In the genomic region with DNA sequence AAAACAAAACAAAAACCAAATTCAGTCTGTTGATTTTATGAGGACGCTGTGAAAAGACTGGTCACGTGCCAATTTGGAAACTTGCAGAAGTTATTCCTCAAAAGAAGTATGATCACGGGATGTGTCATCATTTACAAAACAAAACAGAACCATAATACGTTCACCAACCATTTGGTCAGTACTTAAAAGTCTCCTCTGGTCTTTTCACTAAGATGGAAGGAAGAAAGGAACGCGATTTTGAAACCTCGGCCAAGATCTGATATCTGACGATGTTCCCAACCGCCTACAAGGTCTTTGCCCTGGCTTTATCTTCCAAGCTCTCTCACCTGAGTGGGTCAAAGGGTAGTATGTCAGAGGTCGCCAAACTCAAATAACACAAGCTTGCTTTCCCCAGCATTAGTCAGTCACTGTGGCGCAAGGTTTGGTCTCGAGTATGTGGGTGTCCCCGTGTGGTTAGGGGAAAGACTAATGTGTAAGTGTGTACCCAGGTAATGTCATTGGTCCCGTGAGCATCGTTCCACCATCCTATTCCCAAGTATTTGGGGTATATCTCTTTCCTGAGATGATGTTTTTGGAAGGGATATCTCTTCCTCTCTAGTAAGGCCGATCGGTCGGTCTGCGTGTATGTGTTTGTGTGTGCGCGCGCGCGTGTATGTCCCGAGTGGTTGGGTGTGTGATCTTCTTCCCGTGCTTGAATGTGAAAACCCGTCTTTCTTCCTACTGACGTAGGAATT, we compare ENCODE assay signal across 8 mouse cellular contexts. TPM values are rescaled to one million over a fixed set of nuclear protein-coding genes. Genes with fewer than 3 reads are reported as not detected.
DNase-seq lines count a peak whose midpoint lies in the region; ATAC-seq and TF ChIP-seq lines count a peak whose summit lies in the region.

No protein-coding gene starts in this region.

- H3K4me1 ChIP-seq in bone marrow macrophage, adult 2 months (ENCODE audit: control insufficient read depth, insufficient read depth, low read length) = peaks cover 12% of the 10 kb centered on the region
- peaks cover 4% of the 10 kb centered on the region for H3K4me1 ChIP-seq in forebrain, embryonic 16.5 days (replicated peaks; ENCODE audit: control insufficient read depth, insufficient read depth, low read length)
- H3K4me1 ChIP-seq in intestine, embryonic 15.5 days (replicated peaks) = no peaks in the 10 kb centered on the region
- peaks cover 5% of the 10 kb centered on the region for H3K4me1 ChIP-seq in liver, postnatal 0 days (ENCODE audit: insufficient read depth)

- TF ChIP-seq POLR2A in bone marrow macrophage, adult 2 months (IDR thresholded peaks at IDR 0.05; ENCODE audit: borderline replicate concordance, low read depth, low read length) = no peak

- peak; percentile 46 for ATAC-seq in forebrain, embryonic 16.5 days
- ATAC-seq in intestine, embryonic 15.5 days = peak; percentile 55
- peak; percentile 73 for ATAC-seq in liver, postnatal 0 days
- ATAC-seq in neutrophil, adult 5-6 weeks (ENCODE audit: extremely low read depth, insufficient number of reproducible peaks, low FRiP score, poor library complexity, severe bottlenecking) = 0 out of 2 replicates have a peak, but pooled peaks have one; percentile 23

- peak overlapping the region; percentile 68 for H3K9ac ChIP-seq in forebrain, embryonic 16.5 days (replicated peaks; ENCODE audit: low read depth, low read length)
- peak overlapping the region; percentile 64 for H3K9ac ChIP-seq in intestine, embryonic 15.5 days
- H3K9ac ChIP-seq in liver, postnatal 0 days (replicated peaks) = peak overlapping the region; percentile 79

- no peak for TF ChIP-seq EP300 in liver, postnatal 0 days (IDR thresholded peaks at IDR 0.05; ENCODE audit: low read depth)

- no peak for TF ChIP-seq CTCF in bone marrow macrophage, adult 2 months (IDR thresholded peaks at IDR 0.05; ENCODE audit: low read depth, low read length)
- no peak for TF ChIP-seq CTCF in liver, postnatal 0 days (IDR thresholded peaks at IDR 0.05; ENCODE audit: low read depth)

- peak overlapping the region; percentile 99 for H3K4me3 ChIP-seq in bone marrow macrophage, adult 2 months (ENCODE audit: insufficient read depth, low read length)
- H3K4me3 ChIP-seq in forebrain, embryonic 16.5 days (replicated peaks; ENCODE audit: low read length) = peak overlapping the region; percentile 68
- H3K4me3 ChIP-seq in intestine, embryonic 15.5 days (replicated peaks) = peak overlapping the region; percentile 54
- peak overlapping the region; percentile 76 for H3K4me3 ChIP-seq in liver, postnatal 0 days (ENCODE audit: low read depth, low read length)

- H3K27ac ChIP-seq in bone marrow macrophage, adult 2 months (ENCODE audit: insufficient read depth, low read depth, low read length) = peak overlapping the region; percentile 75
- H3K27ac ChIP-seq in forebrain, embryonic 16.5 days (ENCODE audit: low read length) = peak overlapping the region; percentile 75
- peak overlapping the region; percentile 75 for H3K27ac ChIP-seq in intestine, embryonic 15.5 days
- peak overlapping the region; percentile 90 for H3K27ac ChIP-seq in liver, postnatal 0 days (ENCODE audit: low read depth)

- no peaks in the 10 kb centered on the region for H3K9me3 ChIP-seq in forebrain, embryonic 16.5 days (ENCODE audit: control insufficient read depth, low read length)
- no peaks in the 10 kb centered on the region for H3K9me3 ChIP-seq in intestine, embryonic 15.5 days
- H3K9me3 ChIP-seq in liver, postnatal 0 days (ENCODE audit: low read length) = no peaks in the 10 kb centered on the region

- DNase-seq in cerebellum, postnatal 10 days = peak; percentile 8
- no peak for DNase-seq in cerebellum, postnatal 25 days
- peak; percentile 44 for DNase-seq in A20 (ENCODE audit: low read depth, low spot score)
- DNase-seq in liver, postnatal 0 days = peak; percentile 57

- WGBS in forebrain, embryonic 16.5 days = 23% methylated on average over 28 of the region's 28 CpGs
- WGBS in intestine, embryonic 15.5 days = 20% methylated on average over 28 of the region's 28 CpGs
- WGBS in liver, postnatal 0 days (ENCODE audit: insufficient replicate concordance) = 18% methylated on average over 28 of the region's 28 CpGs

- H3K27me3 ChIP-seq in forebrain, embryonic 16.5 days (replicated peaks; ENCODE audit: control insufficient read depth, insufficient read depth, low read length) = no peaks in the 10 kb centered on the region
- H3K27me3 ChIP-seq in intestine, embryonic 15.5 days (replicated peaks) = no peaks in the 10 kb centered on the region
- H3K27me3 ChIP-seq in liver, postnatal 0 days (ENCODE audit: insufficient read depth, low read length) = no peaks in the 10 kb centered on the region

- H3K36me3 ChIP-seq in forebrain, embryonic 16.5 days (ENCODE audit: control insufficient read depth, insufficient read depth) = no peaks in the 10 kb centered on the region
- H3K36me3 ChIP-seq in intestine, embryonic 15.5 days = no peaks in the 10 kb centered on the region
- H3K36me3 ChIP-seq in liver, postnatal 0 days (replicated peaks; ENCODE audit: insufficient read depth, low read length) = no peaks in the 10 kb centered on the region

- H3K4me2 ChIP-seq in forebrain, embryonic 16.5 days (ENCODE audit: low read length) = peak overlapping the region; percentile 74
- H3K4me2 ChIP-seq in intestine, embryonic 15.5 days (replicated peaks) = peak overlapping the region; percentile 53
- H3K4me2 ChIP-seq in liver, postnatal 0 days (ENCODE audit: low read depth, low read length) = peak overlapping the region; percentile 73

RNA-seq across cellular contexts. Expression of gene Rab9, which starts 0.9 kb away (rescaled TPM):
- polyA plus RNA-seq in bone marrow macrophage, adult 2 months (2012; ENCODE audit: insufficient read depth, insufficient read length, missing spikeins) = 68.3 and 75.3 TPM in 2 replicates
- 50.2 and 55.7 TPM in 2 replicates for polyA plus RNA-seq in forebrain, embryonic 16.5 days (2015; fragmentation: Nextera tagmentation; extraction: Ambion mirVana)
- 61.0 and 67.4 TPM in 2 replicates for polyA plus RNA-seq in intestine, embryonic 15.5 days (2015; fragmentation: Nextera tagmentation; extraction: Ambion mirVana)
- 44.0 and 47.1 TPM in 2 replicates for polyA plus RNA-seq in liver, postnatal 0 days (2015; fragmentation: Nextera tagmentation; extraction: Ambion mirVana)
- 38.1 and 38.6 TPM in 2 replicates for total RNA-seq in neutrophil, adult 5-6 weeks (2017)

RNA-seq across cellular contexts. Expression of gene Ofd1, which starts 38.3 kb away (rescaled TPM):
- 6.1 and 6.7 TPM in 2 replicates for polyA plus RNA-seq in bone marrow macrophage, adult 2 months (2012; ENCODE audit: insufficient read depth, insufficient read length, missing spikeins)
- polyA plus RNA-seq in forebrain, embryonic 16.5 days (2015; fragmentation: Nextera tagmentation; extraction: Ambion mirVana) = 7.8 and 7.9 TPM in 2 replicates
- polyA plus RNA-seq in intestine, embryonic 15.5 days (2015; fragmentation: Nextera tagmentation; extraction: Ambion mirVana) = 4.8 and 5.8 TPM in 2 replicates
- polyA plus RNA-seq in liver, postnatal 0 days (2015; fragmentation: Nextera tagmentation; extraction: Ambion mirVana) = 2.5 and 2.7 TPM in 2 replicates
- 15.6 and 18.4 TPM in 2 replicates for total RNA-seq in neutrophil, adult 5-6 weeks (2017)

RNA-seq across cellular contexts. Expression of gene Trappc2, which starts 38.4 kb away (rescaled TPM):
- polyA plus RNA-seq in bone marrow macrophage, adult 2 months (2012; ENCODE audit: insufficient read depth, insufficient read length, missing spikeins) = 14.6 and 20.0 TPM in 2 replicates
- 71.1 and 79.4 TPM in 2 replicates for polyA plus RNA-seq in forebrain, embryonic 16.5 days (2015; fragmentation: Nextera tagmentation; extraction: Ambion mirVana)
- 22.5 and 25.4 TPM in 2 replicates for polyA plus RNA-seq in intestine, embryonic 15.5 days (2015; fragmentation: Nextera tagmentation; extraction: Ambion mirVana)
- 12.9 and 13.1 TPM in 2 replicates for polyA plus RNA-seq in liver, postnatal 0 days (2015; fragmentation: Nextera tagmentation; extraction: Ambion mirVana)
- total RNA-seq in neutrophil, adult 5-6 weeks (2017) = 12.5 and 16.3 TPM in 2 replicates

RNA-seq across cellular contexts. Expression of gene Tceanc, which starts 39.6 kb away (rescaled TPM):
- 2.6 TPM in 2 replicates for polyA plus RNA-seq in bone marrow macrophage, adult 2 months (2012; ENCODE audit: insufficient read depth, insufficient read length, missing spikeins)
- 7.6 TPM in 2 replicates for polyA plus RNA-seq in forebrain, embryonic 16.5 days (2015; fragmentation: Nextera tagmentation; extraction: Ambion mirVana)
- polyA plus RNA-seq in intestine, embryonic 15.5 days (2015; fragmentation: Nextera tagmentation; extraction: Ambion mirVana) = 5.5 and 5.9 TPM in 2 replicates
- polyA plus RNA-seq in liver, postnatal 0 days (2015; fragmentation: Nextera tagmentation; extraction: Ambion mirVana) = 2.0 and 2.1 TPM in 2 replicates
- 8.3 and 10.2 TPM in 2 replicates for total RNA-seq in neutrophil, adult 5-6 weeks (2017)

Comparison
In these comparisons a context has a peak if more than half of its experiments do, and no peak if none do; other contexts are left out.
1. DNase-seq: peak in cerebellum, postnatal 10 days (2 of 2), A20 (single experiment) and liver, postnatal 0 days (single experiment); none in cerebellum, postnatal 25 days (0 of 2).
2. ATAC-seq: peak in every context shown above with its lines; median percentile 73 in liver, postnatal 0 days; 55 in intestine, embryonic 15.5 days; 46 in forebrain, embryonic 16.5 days; 23 in neutrophil, adult 5-6 weeks.
3. Peak in every context shown above with its lines, with median percentiles within 50 percentile points of each other: H3K27ac ChIP-seq, H3K4me3 ChIP-seq, H3K4me2 ChIP-seq and H3K9ac ChIP-seq.